Mouse (Mus musculus): Measurements from ENCODE around the gene Cyp2c37.
"Not testable (repeated sequence)": the region's sequence is repeated elsewhere in the genome, so short reads cannot be mapped to it uniquely, and the experiment has no call there.

Gene Cyp2c37

DNA sequence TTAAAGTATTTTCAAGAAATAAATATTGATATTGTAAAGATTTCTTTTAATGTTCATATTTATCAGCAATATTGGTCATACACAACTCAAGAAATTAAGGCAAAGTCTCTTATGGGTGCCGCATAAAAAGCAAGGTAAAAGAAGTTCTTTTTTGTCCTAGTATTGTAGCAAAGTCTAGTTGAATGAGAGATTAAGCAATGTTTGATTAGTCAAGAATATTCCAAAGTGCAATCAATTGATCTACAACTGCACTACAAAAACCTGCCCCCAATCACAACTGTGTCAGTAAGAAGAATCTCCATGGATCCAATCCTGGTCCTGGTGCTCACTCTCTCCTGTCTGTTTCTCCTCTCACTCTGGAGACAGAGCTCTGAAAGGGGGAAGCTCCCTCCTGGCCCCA is at the start of gene Cyp2c37:
Gene Cyp2c37, plus strand, starts transcription at position 285 of the 400 bp plus-strand sequence.
- DNase-seq (ENCODE audit: low read depth), result not testable (repeated sequence)

DNA sequence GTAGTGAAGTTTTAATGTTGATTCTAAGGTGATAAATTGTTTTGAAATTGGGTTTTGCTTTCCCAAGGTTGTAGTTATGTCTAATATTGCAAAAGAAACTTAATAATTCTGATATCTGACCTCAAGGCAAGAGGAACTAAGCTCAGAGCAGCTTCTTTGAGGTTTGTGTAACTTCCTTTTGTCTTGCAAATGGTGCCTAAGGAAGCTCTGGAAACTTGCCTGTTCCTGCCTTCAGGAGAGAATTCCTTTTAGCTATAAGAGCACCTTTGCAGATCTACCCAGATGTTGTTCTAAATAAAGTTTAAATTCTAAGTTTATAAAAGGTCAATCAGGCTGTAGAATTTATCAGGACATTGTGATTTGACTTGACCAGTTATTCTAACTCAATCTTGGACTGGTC is 31.4 kb upstream of the Cyp2c37 start:
- DNase-seq (ENCODE audit: low read depth), result not testable (repeated sequence)

DNA sequence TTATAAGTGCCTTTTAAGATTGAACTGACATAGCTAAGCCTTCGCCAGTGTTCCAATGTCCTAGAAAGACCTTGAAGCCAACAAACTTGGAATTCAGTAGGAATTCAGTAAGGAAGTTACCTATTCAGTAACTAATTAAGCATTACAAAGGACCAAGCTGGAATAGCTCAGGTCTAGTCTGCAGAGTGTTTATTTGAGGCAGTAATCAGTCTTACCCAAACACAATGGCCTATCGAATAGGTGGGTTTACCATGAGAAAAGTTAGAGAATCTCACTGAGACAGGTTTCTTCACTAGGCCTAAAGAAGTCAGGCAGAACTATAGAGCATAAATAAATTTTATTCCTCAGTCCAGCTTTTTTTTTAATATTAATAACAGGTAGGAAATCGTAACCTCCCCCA is 21.1 kb upstream of the Cyp2c37 start:
- not testable (repeated sequence) for DNase-seq (ENCODE audit: low read depth)

DNA sequence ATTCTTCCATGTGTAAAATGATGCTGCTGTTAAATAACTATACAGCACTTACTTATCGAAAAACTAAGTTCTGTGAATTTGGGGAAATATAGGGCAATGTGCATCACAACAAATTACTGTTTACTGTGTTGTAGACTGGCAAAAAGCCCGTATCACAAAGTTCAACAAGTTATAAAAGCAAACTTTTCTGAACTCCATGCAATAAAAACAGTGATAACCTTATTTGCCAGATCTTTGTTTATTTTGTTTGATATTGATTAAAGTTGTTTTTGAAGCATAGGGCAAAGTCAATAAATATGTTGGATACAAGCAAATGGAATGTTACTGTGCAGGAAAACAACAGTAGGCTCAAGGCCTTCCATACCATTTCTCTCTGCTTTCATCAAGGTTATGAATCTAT is 2.8 kb upstream of the Cyp2c37 start:
- no peak for DNase-seq (ENCODE audit: low read depth)
